Mouse (Mus musculus) olfactory bulb, adult 2 months (tissue): ENCODE data around the gene Gk2. TPM values are rescaled to one million over a fixed set of nuclear protein-coding genes. Genes with fewer than 3 reads are reported as not detected.

Experiments used
- H3K27ac ChIP-seq: fragments of 200-500 bp; 2 replicates; pipeline ENCODE4 v1.5.1; 2012; ENCODE audit warnings: low read depth, low read length; ENCODE audit not compliant: insufficient read depth
- H3K4me1 ChIP-seq: fragments of 200-500 bp; 2 replicates; pipeline ENCODE4 v1.6.1; 2012; ENCODE audit warnings: low read length; ENCODE audit not compliant: control insufficient read depth, insufficient read depth
- H3K4me3 ChIP-seq: fragments of 200-500 bp; 2 replicates; pipeline ENCODE4 v1.5.1; 2012; ENCODE audit warnings: mild to moderate bottlenecking, low read depth, low read length, moderate library complexity; ENCODE audit not compliant: insufficient read depth
- CTCF ChIP-seq: fragments of 200-500 bp; IDR thresholded peaks from 2 replicates; pipeline ENCODE4 v1.5.1; 2012; ENCODE audit warnings: low read depth, mild to moderate bottlenecking, low read length, moderate library complexity; ENCODE audit not compliant: insufficient read depth
- POLR2A ChIP-seq: fragments of 200-500 bp; IDR thresholded peaks from 2 replicates; pipeline ENCODE4 v1.6.1; 2012; ENCODE audit warnings: mild to moderate bottlenecking, low read depth, low read length, moderate library complexity; ENCODE audit not compliant: insufficient read depth
- WGBS: fragments of 180-500 bp; shearing (Covaris S2); methylation state at CpG from one replicate; pipeline ENCODE4 v1.1.7; 2018; 5-methylcytosine and 5-hydroxymethylcytosine counted together
- polyA plus RNA-seq: library from polyadenylated mRNA; stranded (reverse); fragments of >200 nt; gene quantifications from 2 replicates; pipeline ENCODE4 v1.2.4, GENCODE M21; 2012; ENCODE audit warnings: low replicate concordance; ENCODE audit not compliant: missing spikeins, insufficient read depth, insufficient read length

Gk2 gene
- not detected in 2 replicates for polyA plus RNA-seq

DNA sequence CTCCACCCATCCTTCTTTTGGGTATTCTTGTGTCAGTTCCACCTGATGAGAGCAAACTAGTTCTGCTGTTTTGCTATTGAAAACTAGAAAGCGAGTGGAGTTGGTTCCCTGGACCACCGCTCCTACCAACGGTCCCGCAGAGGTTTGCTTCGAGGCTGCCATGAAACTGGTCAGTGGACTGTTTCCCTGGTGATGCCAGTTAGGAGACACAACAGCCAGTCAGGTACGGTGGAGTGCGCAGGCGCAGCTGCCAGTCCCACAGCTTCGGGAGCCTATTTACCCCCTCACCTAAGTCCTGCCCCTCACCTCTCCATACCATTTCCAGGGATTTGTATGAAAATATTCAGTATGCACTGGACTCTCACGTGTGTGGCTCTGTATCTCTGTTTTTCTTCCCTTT is at the start of gene Gk2:
TSS of gene Gk2 (minus strand) at position 206 of the 400 bp plus-strand sequence.
- TF ChIP-seq POLR2A (no peak), CTCF (no peak)
- Histone ChIP-seq H3K4me3 (no peak within 1 kb of the TSS), H3K4me1 (no peaks in the 10 kb centered on the region), H3K27ac (no peak within 1 kb of the TSS)
- 96% methylated on average over 10 of the region's 10 CpGs for whole genome bisulfite sequencing

DNA sequence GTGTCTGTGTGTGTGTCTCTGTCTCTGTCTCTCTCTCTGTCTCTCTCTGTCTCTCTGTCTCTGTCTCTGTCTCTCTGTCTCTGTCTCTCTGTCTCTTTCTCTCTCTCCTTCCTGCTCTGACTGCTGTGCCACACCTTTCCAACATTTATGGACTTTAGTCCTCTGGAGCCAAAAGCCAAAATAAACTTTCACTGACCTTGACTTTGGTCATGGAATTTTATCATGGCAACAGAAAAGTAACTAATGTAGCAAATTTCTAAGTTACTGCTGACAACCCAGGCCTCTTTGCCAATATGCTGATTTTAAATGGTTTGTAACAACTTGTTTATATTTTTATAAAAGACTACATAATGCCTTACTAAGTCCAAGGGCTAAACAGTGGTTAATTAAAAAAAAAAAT is 41.2 kb upstream of the Gk2 start:
- Histone ChIP-seq H3K4me3 (no peak overlapping the region), H3K4me1 (no peaks in the 10 kb centered on the region), H3K27ac (no peak overlapping the region)
- TF ChIP-seq CTCF: no peak
- no peak for TF ChIP-seq POLR2A

DNA sequence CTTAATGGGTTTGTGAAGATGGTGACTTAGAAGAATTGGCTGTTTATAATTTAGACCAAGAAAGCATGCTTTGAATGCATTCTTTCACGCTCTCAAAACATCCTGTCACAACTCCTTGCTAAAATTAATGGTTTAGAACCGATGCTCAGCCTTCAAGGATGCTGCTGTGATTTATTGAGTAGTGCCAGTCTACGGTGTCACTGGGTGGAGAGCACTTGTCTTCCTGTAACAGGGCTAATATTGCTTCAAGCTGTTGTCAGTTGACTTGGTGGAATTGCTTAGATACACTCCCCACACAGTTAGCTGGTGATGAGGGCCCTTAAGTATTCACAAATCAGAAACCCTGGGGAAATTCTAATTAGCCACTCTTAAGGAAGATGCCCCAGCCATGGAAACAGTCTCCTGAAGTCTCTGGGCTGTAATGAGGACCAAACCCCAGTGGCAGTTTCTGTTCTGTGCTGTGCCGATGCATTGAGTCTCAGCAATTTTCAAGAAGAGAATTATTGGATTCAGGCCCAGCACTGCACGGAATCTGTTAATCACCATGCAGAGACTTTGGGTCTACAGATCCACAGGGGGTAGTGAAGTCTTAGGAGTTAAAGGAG is 38.8 kb upstream of the Gk2 start:
- TF ChIP-seq CTCF (no peak), POLR2A (no peak)
- Histone ChIP-seq H3K27ac (no peak overlapping the region), H3K4me3 (no peak overlapping the region), H3K4me1 (no peaks in the 10 kb centered on the region)
- 61% methylated on average over 5 of the region's 5 CpGs for WGBS

DNA sequence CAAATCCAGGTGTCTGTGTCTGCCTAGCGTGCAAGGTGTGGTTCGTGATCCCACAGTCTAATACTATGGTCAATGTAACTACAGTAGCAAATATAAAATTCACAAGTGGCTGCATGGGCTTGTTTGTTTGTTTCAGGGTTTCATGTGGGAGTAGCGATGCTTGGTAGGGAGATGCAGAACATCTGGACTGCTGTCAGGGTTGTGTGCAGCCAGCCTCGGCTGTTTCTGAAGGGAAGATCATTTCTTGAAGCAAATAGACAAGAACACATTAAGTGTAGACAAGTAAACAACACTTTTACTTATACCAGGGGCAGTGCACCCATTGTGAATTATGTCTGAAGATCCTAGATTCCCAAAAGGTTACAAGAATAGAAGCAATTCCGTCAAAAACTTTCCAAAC is 36.6 kb upstream of the Gk2 start:
- Histone ChIP-seq H3K4me1 (no peaks in the 10 kb centered on the region), H3K4me3 (no peak overlapping the region), H3K27ac (no peak overlapping the region)
- no peak for TF ChIP-seq CTCF
- TF ChIP-seq POLR2A: no peak
- 89% methylated on average over 5 of the region's 5 CpGs for WGBS

DNA sequence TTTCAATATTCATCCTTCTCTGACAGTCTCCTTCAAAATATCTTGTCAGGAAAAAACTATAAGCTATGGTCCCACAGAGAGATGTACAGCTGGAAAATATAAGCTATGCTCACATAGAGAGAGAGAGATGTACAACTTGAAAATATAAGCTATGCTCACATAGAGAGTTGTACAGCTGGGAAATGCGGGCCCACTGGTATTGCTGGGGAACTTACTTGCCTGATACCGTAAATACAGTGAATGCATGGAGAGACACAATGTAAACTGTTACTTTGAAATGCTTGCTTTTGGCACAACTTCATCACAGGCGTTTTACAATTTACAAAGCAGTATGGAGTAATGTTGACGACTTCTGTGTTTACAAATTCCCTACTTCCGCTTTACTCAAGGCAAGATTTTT is 29.3 kb upstream of the Gk2 start:
- no peak for TF ChIP-seq CTCF
- TF ChIP-seq POLR2A: no peak
- WGBS: 72% methylated on average over 5 of the region's 5 CpGs

DNA sequence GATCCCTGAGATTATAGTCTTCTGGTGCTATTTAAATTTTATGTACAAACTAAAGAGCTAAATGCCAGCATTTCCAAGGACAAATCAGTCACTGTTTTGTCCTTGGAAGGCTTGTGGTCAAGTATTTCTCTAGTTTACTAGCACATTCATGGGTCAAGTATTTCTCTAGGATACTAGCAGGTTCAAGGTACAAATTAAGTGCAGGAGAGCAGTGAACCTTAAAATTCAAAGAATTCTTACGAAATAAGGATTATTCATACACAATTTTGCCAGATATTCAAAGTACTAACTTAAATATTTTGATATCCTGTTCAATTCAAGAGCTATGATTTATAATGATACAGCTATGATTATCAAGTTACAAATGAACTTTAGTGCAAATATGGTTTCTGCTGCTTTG is 23.2 kb upstream of the Gk2 start:
- 86% methylated on average over 1 of the region's 1 CpGs for WGBS
- Histone ChIP-seq H3K4me1 (no peaks in the 10 kb centered on the region), H3K27ac (no peak overlapping the region), H3K4me3 (no peak overlapping the region)
- no peak for TF ChIP-seq POLR2A
- TF ChIP-seq CTCF: no peak

More for the DNA sequence above, 29.3 kb upstream of the Gk2 start:
- H3K4me3 ChIP-seq: no peak overlapping the region
- H3K27ac ChIP-seq: no peak overlapping the region
- no peaks in the 10 kb centered on the region for H3K4me1 ChIP-seq

DNA sequence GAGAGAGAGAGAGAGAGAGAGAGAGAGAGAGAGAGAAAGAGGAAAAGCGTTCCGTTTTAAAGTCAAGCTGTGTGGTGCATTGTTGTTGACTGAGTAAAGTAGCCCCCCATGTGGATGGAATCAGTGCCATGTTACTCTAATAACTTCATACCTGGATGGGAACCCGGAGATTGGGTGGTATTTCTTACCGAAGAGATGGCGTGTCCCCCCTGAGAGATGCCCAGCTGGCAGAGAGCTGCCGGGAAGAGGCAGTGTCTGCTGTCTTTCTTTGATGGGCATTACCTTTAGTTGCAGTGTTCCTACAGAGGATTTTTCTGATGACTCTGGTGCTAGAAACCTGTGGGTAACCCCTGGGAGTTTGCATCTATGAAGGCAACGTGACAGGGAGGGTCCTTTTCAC is 10.4 kb upstream of the Gk2 start:
- TF ChIP-seq POLR2A (no peak), CTCF (no peak)
- Histone ChIP-seq H3K27ac (no peak overlapping the region), H3K4me1 (no peaks in the 10 kb centered on the region), H3K4me3 (no peak overlapping the region)
- 83% methylated on average over 7 of the region's 7 CpGs for WGBS

DNA sequence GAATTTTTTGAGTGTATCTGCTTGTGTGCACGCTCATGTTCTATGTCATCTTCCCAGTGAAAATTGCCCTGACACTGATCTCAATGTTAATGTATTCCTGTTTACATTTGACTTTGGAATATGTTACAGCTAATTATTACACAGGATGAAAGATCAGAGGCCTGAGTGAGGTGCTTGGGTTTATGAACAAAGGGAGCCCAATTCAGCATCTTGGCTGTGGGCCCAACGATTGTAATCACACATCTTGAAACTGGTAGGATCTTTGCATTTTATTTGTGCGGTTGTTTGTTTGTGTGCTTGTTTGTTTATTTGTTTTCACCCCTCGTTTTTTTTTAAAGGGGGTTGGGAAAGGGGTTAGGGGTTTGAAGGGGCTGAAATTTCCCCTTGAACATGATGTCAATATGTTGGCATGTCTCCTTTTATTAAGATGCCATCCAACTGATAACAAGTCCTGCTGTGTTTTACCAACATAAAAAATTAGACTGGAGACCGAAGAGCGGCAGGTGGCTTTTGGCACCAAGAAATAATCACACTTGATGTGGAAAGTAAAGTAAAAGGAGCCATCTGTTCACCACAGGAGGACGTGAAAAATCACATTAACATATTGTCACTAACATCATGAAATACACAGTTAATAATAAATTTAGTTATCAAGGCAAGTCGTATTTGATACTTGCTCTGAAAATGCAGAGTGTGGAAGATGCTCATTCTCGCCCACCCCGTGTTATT is 9.8 kb upstream of the Gk2 start:
- Histone ChIP-seq H3K4me3 (no peak overlapping the region), H3K4me1 (no peaks in the 10 kb centered on the region), H3K27ac (no peak overlapping the region)
- TF ChIP-seq CTCF (no peak), POLR2A (no peak)
- WGBS: 41% methylated on average over 10 of the region's 10 CpGs

DNA sequence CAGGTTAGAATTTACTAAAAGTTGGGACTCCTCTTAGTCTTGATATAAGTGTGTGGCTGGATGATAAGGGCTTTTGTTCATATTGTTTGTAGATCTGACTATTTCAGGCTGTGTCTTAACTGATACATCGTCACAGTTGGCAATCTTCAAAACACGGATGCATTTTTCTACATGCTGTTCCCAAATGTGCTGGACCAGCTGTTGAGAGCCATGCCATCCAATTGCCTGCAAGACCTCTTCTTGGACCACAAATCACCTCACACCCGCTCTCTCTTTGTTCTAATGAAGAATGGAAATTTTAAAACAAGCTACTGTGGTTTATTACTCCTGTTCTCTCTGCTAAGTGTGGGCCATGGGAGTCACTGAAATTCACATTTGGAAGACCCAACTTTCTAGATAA is 9.1 kb upstream of the Gk2 start:
- no peak overlapping the region for H3K27ac ChIP-seq
- TF ChIP-seq CTCF (no peak), POLR2A (no peak)
- H3K4me1 ChIP-seq: no peaks in the 10 kb centered on the region
- no peak overlapping the region for H3K4me3 ChIP-seq
- 74% methylated on average over 3 of the region's 3 CpGs for WGBS
